Mouse (Mus musculus) adrenal gland, postnatal 4 days (tissue): ENCODE data around the gene March6. TPM values are rescaled to one million over a fixed set of nuclear protein-coding genes. Genes with fewer than 3 reads are reported as not detected.

Experiments used
- DNase-seq, 2 experiments: peaks; one replicate each; pipeline ENCODE4 v3.0.0; 2021 to 2022; ENCODE audit warnings: low spot score in 2 of 2, mixed read lengths in 2 of 2
- long read RNA-seq, 2 experiments: library from polyadenylated mRNA; stranded (forward); transcript quantifications; one replicate each; pipeline ENCODE4 v2.0.0; 2021
- total RNA-seq, 2 experiments: library from RNA; stranded (reverse); gene quantifications; 2 replicates each; pipeline ENCODE4 v1.2.3; 2021

March6 gene
- 100 to 1,000 TPM; 114 to 120 TPM for total RNA-seq
- long read RNA-seq, experiment 1, full-length matches to known transcripts: 8 of 19 reads
- long read RNA-seq, experiment 1, partial matches to known transcripts: 4 of 19 reads
- long read RNA-seq, experiment 1, other reads (novel, unspliced or antisense): 7 of 19 reads
- long read RNA-seq, experiment 2, full-length matches to known transcripts: 21 of 35 reads
- long read RNA-seq, experiment 2, partial matches to known transcripts: 8 of 35 reads
- long read RNA-seq, experiment 2, other reads (novel, unspliced or antisense): 6 of 35 reads

- DNase-seq: peak; percentile 65 to 81
Observed at GRCm38 (mm10) chr15:31530659-31531445, at the start of gene March6. Gene March6, minus strand, starts transcription at chr15:31531053.

- no peak for DNase-seq
Observed at GRCm38 (mm10) chr15:31576076-31576475, 45.2 kb upstream of the March6 start.

GRCm38 (mm10) chr15:31573692-31574091, 42.8 kb upstream of the March6 start:
- no peak for DNase-seq

GRCm38 (mm10) chr15:31573287-31573686, 42.4 kb upstream of the March6 start:
- DNase-seq: no peak

DNA sequence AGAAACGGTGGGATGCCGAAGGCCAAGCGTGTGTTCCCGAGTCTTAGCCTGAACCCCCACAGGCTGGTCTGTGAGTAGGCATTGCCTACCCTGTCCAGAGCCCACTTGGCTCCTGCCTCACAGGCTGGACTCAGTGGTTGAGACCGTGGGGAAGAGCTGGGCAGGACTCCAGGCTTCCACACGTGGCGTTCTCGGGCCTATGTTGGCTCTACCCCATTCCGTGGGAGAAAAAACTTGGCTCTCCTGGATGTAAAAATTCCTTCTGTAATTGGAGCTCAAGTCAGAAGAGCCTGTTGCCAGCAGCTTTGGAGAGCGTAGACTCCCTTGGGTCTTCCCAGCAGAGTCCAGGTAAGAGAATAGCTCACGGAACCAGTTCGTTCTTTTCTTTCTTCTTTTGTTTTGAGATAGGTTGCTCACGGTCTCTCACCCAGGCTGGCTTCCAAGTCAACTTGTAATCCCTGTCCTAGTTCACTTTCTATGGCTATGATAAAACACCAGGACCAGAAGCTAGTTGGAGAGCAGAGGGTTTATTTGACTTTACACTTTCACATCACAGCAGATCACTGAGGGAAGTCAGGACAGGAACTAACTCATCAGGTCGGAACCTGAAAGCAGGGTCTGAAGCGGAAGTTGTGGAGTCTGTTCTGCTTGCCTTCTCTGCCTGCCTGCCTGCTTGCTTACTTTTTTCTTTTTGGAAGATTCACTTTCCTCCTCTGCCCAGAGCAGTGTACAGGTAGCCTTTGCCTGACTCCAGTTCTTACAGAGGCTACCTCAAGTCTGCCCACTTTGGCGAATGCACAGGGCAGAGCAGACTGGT, 41.3 kb upstream of the March6 start:
- no peak for DNase-seq

GRCm38 (mm10) chr15:31570959-31571358, 40.1 kb upstream of the March6 start:
- no peak for DNase-seq

DNA sequence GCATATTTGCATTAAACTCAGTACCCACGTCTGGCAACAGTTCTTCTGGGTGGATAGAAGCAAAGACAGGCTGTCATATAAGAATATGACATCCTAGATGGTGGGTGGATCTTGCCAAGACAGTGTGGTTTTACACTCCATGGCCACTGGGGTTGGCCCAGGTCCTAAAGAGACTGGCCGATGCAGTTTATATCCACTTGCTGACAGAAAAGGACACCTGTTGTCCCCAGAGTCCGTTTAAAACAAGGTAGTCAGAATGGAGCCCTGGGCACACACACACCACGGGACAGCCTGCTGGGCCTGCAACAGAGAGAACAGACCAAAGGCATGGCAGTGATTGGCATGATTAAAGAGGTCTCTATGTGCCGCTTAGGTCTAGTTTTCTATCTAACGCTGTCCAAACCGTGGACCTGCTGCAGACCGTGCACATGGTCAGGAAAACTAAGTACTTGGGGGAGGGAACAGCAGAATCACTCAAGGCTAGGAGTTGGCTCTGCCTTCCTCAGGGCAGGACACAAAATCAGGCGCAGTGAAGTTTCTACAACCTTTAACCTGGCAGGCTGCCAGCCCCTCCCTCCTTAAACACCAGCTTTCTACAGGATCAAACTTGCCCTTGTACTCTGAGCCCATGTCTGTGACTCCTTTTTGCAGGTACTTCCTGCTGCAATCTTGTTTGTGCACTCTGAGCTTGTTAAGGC, 38.6 kb upstream of the March6 start:
- DNase-seq: peak in 1 of 2 experiments; percentile 40

- peak in 1 of 2 experiments; percentile 63 for DNase-seq
Observed at GRCm38 (mm10) chr15:31568581-31568996, 37.7 kb upstream of the March6 start.

DNA sequence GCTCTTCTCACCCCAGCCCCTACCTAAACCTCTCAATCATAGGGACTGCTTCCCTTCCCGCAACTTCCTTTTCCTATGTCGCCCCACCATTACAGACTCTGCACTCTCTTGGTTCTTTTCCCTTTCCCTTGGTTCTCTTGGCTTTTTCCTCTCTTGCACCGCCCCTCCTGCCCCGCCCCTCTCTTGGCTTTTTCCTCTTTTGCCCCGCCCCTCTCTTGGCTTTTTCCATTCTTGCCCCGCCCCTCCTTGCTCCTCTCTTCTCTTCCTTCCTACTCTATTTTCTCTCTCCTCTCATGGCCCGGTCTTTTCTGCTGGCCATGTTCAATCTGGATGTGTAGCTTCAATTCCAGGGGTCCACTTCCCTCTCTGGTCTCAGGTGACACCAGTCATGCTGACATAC, 36.6 kb upstream of the March6 start:
- no peak for DNase-seq

DNA sequence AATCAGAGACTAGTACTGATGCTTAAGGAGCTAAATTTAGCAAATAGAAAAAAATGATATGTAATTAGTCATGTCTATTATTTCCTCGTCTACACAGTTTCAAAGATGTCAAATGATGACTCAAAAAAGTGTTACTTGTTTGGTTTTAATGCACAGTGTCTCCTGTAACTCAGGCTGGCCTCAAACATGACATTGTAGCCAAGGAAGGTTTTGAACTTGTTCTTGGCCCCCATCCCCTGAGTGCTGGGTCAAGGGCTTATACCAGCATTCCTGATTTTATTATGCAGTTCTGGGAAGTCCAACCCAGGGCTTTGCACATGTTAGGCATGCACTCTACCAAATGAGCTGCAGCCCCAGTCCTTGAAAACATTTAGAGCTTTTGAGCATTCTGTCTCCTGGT, 34.9 kb upstream of the March6 start:
- no peak for DNase-seq

- no peak for DNase-seq
Observed at GRCm38 (mm10) chr15:31565184-31565583, 34.3 kb upstream of the March6 start, which contains the start of gene Cmbl. Gene Cmbl, plus strand, starts transcription at chr15:31565389.

DNA sequence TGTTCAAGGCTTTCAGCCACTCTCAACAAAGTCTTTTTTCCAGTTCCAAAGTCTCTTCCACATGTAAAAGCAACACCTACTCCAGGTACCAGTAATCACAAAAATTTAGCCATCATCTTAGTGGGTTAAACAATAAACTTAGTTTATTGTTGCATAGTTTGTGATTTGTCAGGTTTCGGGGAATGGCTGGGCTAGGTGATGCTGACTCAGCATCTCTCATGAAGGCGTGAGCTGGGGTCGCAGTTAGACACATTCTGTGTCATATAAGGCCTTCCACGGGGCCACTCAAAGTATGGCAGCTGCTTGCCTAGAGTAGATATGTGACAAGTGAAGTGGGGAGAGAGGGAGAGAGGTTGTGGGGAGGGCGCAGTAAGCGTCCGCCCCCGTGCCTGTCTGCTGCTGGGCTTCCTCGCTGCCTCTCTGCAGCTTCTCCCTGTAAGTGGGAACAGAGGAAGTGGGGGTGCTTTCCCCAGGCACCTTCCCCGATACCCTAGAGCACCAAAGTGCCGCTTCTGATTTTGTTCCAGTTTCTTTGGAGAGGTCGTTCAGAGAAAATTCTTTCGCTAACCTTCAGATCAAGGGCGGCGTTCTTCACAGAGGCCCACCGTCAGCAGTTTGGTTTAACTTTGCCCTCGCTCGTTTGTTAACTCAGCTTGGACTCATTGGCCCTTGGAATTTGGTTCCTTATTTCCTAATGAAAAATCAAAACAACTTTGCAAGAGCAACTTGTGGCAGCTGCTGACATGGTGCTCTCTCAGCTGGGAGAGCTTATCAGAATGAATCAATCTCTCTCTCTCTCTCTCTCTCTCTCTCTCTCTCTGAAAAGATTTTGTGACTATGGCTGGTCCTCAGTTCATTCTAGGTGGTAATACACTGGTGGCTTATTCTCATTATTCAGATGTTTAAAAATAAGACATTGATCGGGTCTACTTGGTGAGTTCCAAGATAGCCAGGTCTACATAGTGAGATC, 33.0 kb upstream of the March6 start:
- DNase-seq: peak in 1 of 2 experiments; percentile 31

DNA sequence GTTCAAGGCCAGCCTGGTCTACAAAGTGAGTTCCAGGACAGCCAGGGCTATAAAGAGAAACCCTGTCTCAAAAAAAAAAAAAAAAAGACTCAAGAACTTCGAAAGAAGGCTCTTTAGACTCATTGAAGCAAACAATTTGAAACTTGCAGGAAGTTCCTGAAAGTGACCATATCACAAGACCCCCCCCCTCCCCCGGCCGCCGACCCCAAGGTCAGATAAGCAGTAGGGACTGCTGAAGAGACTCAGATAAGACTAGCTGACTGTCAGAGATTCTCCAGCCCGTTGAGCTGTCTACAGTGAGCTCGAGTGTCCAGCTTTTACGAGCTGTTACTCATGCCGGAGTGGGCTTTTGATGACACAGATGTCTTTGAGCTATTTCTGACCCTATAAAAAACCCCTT, 32.0 kb upstream of the March6 start:
- no peak for DNase-seq

- DNase-seq: no peak
Observed at GRCm38 (mm10) chr15:31561976-31562375, 31.1 kb upstream of the March6 start.

DNA sequence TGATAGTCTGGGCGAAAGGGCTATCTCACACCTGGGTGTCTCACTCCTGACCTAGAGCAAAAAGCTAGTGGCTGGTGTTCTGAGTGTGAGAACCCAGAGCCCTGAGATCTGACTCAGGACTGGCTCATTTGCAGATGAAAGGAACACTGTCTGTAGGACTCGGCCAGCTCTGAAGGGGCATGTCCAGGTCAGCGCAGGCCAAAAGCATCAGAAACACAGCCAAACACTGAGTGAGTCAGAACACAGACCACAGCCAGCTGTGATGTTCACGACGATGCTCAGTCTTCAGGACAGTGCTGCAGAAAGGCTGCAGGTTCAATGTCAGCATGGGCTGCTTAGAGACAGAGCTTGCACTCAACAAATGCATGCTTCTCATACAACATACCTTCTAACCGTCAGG, 30.5 kb upstream of the March6 start:
- no peak for DNase-seq

DNA sequence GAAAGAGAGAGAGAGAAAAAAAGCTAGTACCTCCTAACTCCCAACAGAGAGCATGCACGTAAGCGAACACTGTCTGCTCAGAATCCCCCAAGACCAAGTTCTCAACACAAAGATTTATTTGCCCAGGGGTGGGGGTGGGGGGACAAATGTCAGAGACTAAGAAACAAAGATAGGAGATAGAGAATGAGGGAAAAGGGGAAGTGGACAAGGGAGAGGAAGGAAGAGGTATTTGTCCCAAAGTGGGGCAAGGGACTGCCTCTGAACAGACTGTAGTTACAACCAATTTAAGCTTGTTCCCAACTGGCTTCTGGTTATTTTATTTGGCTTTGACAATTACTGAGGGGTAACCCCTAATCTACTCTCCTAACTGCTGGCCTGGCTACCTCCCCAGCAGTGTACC, 24.0 kb upstream of the March6 start:
- no peak for DNase-seq

- no peak for DNase-seq
Observed at GRCm38 (mm10) chr15:31550381-31550780, 19.5 kb upstream of the March6 start.

GRCm38 (mm10) chr15:31547421-31547820, 16.6 kb upstream of the March6 start:
- no peak for DNase-seq

GRCm38 (mm10) chr15:31546291-31546690, 15.4 kb upstream of the March6 start:
- no peak for DNase-seq

- no peak for DNase-seq
Observed at GRCm38 (mm10) chr15:31545058-31545457, 14.2 kb upstream of the March6 start.
